Mouse (Mus musculus) granulocyte monocyte progenitor cell, adult 5-6 weeks (primary cell): ENCODE results near the gene Tlk1. TPM values are rescaled to one million over a fixed set of nuclear protein-coding genes. Genes with fewer than 3 reads are reported as not detected.

Experiments used
- ATAC-seq: replicated peaks from 2 replicates; pipeline ENCODE4 v1.8.0; 2016; ENCODE audit warnings: mild to moderate bottlenecking, moderate TSS enrichment, inconsistent platforms; ENCODE audit not compliant: poor library complexity, severe bottlenecking
- total RNA-seq, 2 experiments: library from RNA; stranded (forward) in 1 of 2; stranded (reverse) in 1 of 2; fragments of 200-712, 200-1000 nt in 1 of 2; fragments of >200 nt in 1 of 2; fragmentation: Nextera tagmentation in 1 of 2; gene quantifications; 2 replicates each; pipeline ENCODE4 v1.2.3; 2014 to 2017

The Tlk1 gene
- total RNA-seq, 2 experiments from 2014 or later, result 47.4 to 49.3 TPM

GRCm38 (mm10) chr2:70708986-70709730, 116.4 kb downstream of the Tlk1 start:
- ATAC-seq, result no peak

GRCm38 (mm10) chr2:70702403-70702802, 123.1 kb downstream of the Tlk1 start:
- ATAC-seq, result peak; percentile 60

GRCm38 (mm10) chr2:70701571-70701970, 124.0 kb downstream of the Tlk1 start:
- ATAC-seq, result 0 out of 2 replicates have a peak, but pooled peaks have one; percentile 8

GRCm38 (mm10) chr2:70700851-70701250, 124.7 kb downstream of the Tlk1 start:
- ATAC-seq, result no peak

- ATAC-seq, result no peak
Observed at GRCm38 (mm10) chr2:70695712-70696111, 129.8 kb downstream of the Tlk1 start.

GRCm38 (mm10) chr2:70690195-70690594, 135.3 kb downstream of the Tlk1 start:
- no peak for ATAC-seq

- ATAC-seq, result no peak
Observed at GRCm38 (mm10) chr2:70688454-70689078, 137.0 kb downstream of the Tlk1 start.

GRCm38 (mm10) chr2:70682324-70682723, 143.2 kb downstream of the Tlk1 start:
- no peak for ATAC-seq

GRCm38 (mm10) chr2:70673445-70674126, 151.9 kb downstream of the Tlk1 start:
- no peak for ATAC-seq

- ATAC-seq, result no peak
Observed at GRCm38 (mm10) chr2:70672476-70672875, 153.1 kb downstream of the Tlk1 start.

GRCm38 (mm10) chr2:70669896-70670295, 155.6 kb downstream of the Tlk1 start:
- ATAC-seq, result no peak

- ATAC-seq, result peak; percentile 56
Observed at GRCm38 (mm10) chr2:70669241-70669640, 156.3 kb downstream of the Tlk1 start.

- ATAC-seq, result no peak
Observed at GRCm38 (mm10) chr2:70667016-70667415, 158.5 kb downstream of the Tlk1 start.

GRCm38 (mm10) chr2:70663764-70664163, 161.8 kb downstream of the Tlk1 start:
- 0 out of 2 replicates have a peak, but pooled peaks have one; percentile 13 for ATAC-seq

Other genes starting within 250 kb of the Tlk1 start
- gene Gorasp2, start 164.2 kb downstream of the Tlk1 start, total RNA-seq (2014; fragmentation: Nextera tagmentation), result 200 and 229 TPM in 2 replicates
- 80.5 and 85.8 TPM in 2 replicates for gene Gorasp2, start 164.2 kb downstream of the Tlk1 start, total RNA-seq (2017)
- gene Gm26558, start 163.6 kb downstream of the Tlk1 start, total RNA-seq (2014; fragmentation: Nextera tagmentation), result not detected in 2 replicates
- 0.46 TPM in 1 of 2 replicates, not detected in the other for gene Gm26558, start 163.6 kb downstream of the Tlk1 start, total RNA-seq (2017)
- 11.3 and 14.7 TPM in 2 replicates for gene Dcaf17, start 229.6 kb upstream of the Tlk1 start, total RNA-seq (2014; fragmentation: Nextera tagmentation)
- 13.0 and 19.5 TPM in 2 replicates for gene Dcaf17, start 229.6 kb upstream of the Tlk1 start, total RNA-seq (2017)
- 30.9 and 32.7 TPM in 2 replicates for gene Mettl8, start 229.9 kb upstream of the Tlk1 start, total RNA-seq (2014; fragmentation: Nextera tagmentation)
- gene Mettl8, start 229.9 kb upstream of the Tlk1 start, total RNA-seq (2017), result 22.7 and 23.1 TPM in 2 replicates